Mouse (Mus musculus): ENCODE measurements around the gene Platr17.

DNA sequence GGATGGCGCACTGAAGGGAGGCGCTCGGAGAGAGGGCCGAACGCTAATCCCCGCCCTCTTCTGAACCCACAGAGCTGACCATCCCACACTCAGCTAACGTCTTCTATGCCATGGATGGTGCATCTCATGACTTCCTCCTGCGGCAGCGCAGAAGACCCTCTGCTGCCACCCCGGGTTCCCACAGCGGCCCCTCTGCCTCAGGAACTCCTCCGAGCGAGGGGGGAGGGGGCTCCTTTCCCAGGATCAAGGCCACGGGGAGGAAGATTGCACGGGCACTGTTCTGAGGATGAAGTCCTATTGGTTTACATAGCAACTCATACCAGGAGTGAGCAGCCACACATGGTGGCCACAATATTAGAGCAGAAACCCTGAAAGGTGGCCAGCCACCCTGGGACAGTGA, 32.1 kb downstream of the Platr17 start:
- TF ChIP-seq CTCF (IDR thresholded peaks at IDR 0.05) (no peak), POLR2A (IDR thresholded peaks at IDR 0.05; ENCODE audit: insufficient read depth, low read depth, low read length) (no peak), EP300 (IDR thresholded peaks at IDR 0.05; ENCODE audit: insufficient read depth, low read depth, low read length) (no peak)

Data from heart, adult 2 months (tissue).